Mouse (Mus musculus): ENCODE measurements around the gene Actr5. TPM values are rescaled to one million over a fixed set of nuclear protein-coding genes. Genes with fewer than 3 reads are reported as not detected.

Gene Actr5
- polyA plus RNA-seq, 1 experiment from 2014 or later, result 10.5 TPM

DNA sequence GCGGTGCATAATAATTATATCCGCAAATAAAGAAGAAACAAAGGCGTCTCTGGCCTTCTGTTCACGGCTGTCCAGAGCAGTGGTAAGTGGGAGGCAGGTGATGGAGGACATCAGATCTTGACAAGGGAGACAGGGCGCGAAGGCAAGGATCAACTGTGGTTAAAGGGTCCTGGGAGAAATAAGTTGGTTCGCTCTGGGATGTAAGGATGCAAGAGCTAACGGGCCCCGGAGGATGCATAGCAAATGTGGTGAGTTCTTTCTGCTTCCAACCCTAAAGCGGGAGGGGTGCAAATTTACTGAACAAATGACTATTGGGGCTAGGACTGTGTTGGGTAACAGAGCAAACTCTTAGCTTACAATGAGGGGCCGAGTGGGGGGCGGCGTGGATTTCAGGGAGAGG, 9.0 kb upstream of the Actr5 start:
- no peaks in the 10 kb centered on the region for H3K9me3 ChIP-seq
- H3K27me3 ChIP-seq, result peaks cover 100% of the 10 kb centered on the region
- peaks cover 45% of the 10 kb centered on the region for H3K4me1 ChIP-seq (replicated peaks)
- peak overlapping the region; percentile 87 for H3K9ac ChIP-seq
- 1% methylated on average over 13 of the region's 13 CpGs for WGBS
- H3K36me3 ChIP-seq, result no peaks in the 10 kb centered on the region
- peak overlapping the region; percentile 50 for H3K4me3 ChIP-seq
- no peak for ATAC-seq (ENCODE audit: low read depth)
- peak overlapping the region; percentile 81 for H3K27ac ChIP-seq (replicated peaks)
- H3K4me2 ChIP-seq, result peak overlapping the region; percentile 59

DNA sequence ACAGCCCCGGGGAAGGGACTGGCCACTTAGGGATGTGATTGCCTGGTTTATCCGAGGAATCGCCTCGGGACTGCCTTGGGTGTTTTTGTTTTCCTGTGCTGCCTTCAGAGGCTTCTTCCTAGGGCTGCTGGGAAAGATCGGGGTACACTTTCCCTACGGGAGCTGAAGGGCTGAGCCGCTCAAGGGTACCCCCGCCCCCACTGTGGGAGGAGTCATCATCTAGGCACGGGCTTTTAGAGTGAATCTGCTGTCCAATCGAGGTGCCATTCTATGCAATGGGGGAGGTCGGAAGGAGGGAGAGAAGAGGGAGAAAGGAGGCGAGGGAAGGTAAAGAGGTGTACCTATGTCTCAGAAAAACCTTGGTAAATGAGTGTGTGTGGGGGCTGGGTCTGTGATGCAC, 8.4 kb upstream of the Actr5 start:
- H3K36me3 ChIP-seq, result no peaks in the 10 kb centered on the region
- H3K9me3 ChIP-seq, result no peaks in the 10 kb centered on the region
- H3K27ac ChIP-seq (replicated peaks), result peak overlapping the region; percentile 81
- peaks cover 100% of the 10 kb centered on the region for H3K27me3 ChIP-seq
- H3K9ac ChIP-seq, result peak overlapping the region; percentile 87
- WGBS, result 0% methylated on average over 12 of the region's 12 CpGs
- peak; percentile 65 for ATAC-seq (ENCODE audit: low read depth)
- peaks cover 41% of the 10 kb centered on the region for H3K4me1 ChIP-seq (replicated peaks)
- H3K4me3 ChIP-seq, result peak overlapping the region; percentile 50
- H3K4me2 ChIP-seq, result peak overlapping the region; percentile 59

DNA sequence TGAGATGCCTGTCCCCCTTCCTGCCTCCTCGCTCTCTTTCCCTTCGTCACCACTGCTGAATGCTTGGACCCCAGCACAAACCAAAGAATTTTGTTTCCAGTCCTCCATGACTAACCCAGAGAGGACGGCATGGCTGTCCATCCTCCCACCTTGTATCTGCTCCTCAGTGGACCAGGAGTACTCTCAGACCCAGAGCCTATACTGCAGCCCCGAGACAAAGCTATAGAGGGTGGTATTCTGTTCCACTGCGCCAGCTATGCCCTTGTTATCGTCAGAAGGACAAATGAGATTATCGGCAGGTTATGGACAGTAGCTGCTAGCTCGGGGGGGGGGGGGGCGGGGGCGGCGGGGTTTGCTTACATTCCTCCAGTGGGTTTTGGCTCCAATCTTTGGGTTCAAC, 7.9 kb upstream of the Actr5 start:
- ATAC-seq (ENCODE audit: low read depth), result no peak
- Histone ChIP-seq H3K27me3 (peaks cover 100% of the 10 kb centered on the region), H3K4me2 (peak overlapping the region; percentile 59), H3K36me3 (no peaks in the 10 kb centered on the region), H3K4me3 (peak overlapping the region; percentile 50), H3K9ac (peak overlapping the region; percentile 87), H3K9me3 (no peaks in the 10 kb centered on the region), H3K4me1 (replicated peaks) (peaks cover 41% of the 10 kb centered on the region), H3K27ac (replicated peaks) (peak overlapping the region; percentile 81)
- 7% methylated on average over 11 of the region's 11 CpGs for WGBS

DNA sequence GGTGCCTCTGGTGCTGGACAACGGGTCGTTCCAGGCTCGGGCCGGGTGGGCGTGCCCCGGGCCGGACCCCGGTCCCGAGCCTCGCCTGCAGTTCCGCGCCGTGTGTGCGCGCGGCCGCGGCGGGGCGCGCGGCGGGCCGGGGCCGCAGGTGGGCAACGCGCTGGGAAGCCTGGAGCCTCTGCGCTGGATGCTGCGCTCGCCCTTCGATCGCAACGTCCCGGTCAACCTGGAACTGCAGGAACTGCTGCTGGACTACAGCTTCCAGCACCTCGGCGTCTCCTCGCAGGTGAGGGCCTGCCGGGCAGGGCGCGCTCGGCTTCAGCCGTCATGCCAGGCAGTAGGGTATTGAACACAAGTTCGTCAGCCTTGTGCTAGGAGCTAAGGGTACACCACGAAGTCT, 543 bp downstream of the Actr5 start:
- peak; percentile 72 for ATAC-seq (ENCODE audit: low read depth)

DNA sequence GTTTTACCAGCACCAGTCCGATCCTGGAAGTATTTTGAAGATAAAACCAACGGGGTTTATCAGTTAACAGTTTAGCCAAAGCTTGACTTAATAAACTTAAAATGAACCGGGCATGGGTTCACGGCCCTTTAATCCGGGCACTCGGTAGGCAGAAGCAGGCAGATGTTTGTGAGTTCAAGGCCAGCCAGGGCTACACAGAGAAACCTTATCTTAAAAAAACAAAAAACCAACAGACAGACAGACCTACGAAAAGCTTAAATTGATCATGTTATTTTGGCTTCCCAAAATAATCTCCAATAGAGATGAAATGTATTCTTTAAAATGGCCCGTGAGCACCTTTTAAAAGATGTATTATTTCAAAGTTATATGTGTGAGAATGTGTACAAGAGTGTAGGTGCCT, 1.0 kb downstream of the Actr5 start:
- H3K9me3 ChIP-seq, result no peaks in the 10 kb centered on the region
- peaks cover 23% of the 10 kb centered on the region for H3K4me1 ChIP-seq (replicated peaks)
- WGBS, result 46% methylated on average over 8 of the region's 8 CpGs
- H3K4me3 ChIP-seq, result peak overlapping the region; percentile 84
- H3K27me3 ChIP-seq, result peaks cover 22% of the 10 kb centered on the region
- no peak for ATAC-seq (ENCODE audit: low read depth)
- peak overlapping the region; percentile 83 for H3K9ac ChIP-seq
- H3K4me2 ChIP-seq, result peak overlapping the region; percentile 89
- H3K36me3 ChIP-seq, result peaks cover 20% of the 10 kb centered on the region
- peak overlapping the region; percentile 88; the same call in 1 of the 2 replicates for H3K27ac ChIP-seq (replicated peaks)

More for the DNA sequence above, 543 bp downstream of the Actr5 start:
- peak overlapping the region; percentile 88 for H3K27ac ChIP-seq (replicated peaks)
- H3K9ac ChIP-seq, result peak overlapping the region; percentile 83
- peaks cover 27% of the 10 kb centered on the region for H3K27me3 ChIP-seq
- H3K4me3 ChIP-seq, result peak overlapping the region; percentile 84
- H3K36me3 ChIP-seq, result peaks cover 15% of the 10 kb centered on the region
- peak overlapping the region; percentile 89 for H3K4me2 ChIP-seq
- H3K4me1 ChIP-seq (replicated peaks), result peaks cover 23% of the 10 kb centered on the region
- no peaks in the 10 kb centered on the region for H3K9me3 ChIP-seq
- under 1% methylated on average over 44 of the region's 44 CpGs for WGBS

DNA sequence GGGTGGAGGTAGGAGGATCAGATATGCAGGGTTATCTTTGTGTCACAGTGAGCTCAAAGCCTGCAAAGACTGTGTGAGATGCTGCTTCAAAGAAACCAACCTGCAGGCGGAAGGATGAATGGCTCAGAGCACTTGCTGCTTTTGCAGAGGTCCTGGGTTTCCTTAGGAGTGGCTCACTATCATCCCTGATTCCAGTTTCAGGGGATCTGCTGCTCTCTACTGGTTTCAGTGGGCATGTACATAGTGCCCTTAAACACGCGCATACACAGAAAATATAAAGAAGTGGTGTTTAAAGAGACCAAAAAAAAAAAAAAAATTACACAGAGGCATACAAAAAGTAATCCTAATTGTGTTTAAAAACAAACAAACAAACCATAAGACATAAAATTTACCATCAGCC, 4.2 kb downstream of the Actr5 start:
- Histone ChIP-seq H3K27me3 (no peaks in the 10 kb centered on the region), H3K9ac (no peak overlapping the region), H3K4me3 (no peak overlapping the region), H3K36me3 (peaks cover 51% of the 10 kb centered on the region), H3K27ac (replicated peaks) (no peak overlapping the region), H3K9me3 (no peaks in the 10 kb centered on the region), H3K4me2 (no peak overlapping the region), H3K4me1 (replicated peaks) (peaks cover 23% of the 10 kb centered on the region)
- ATAC-seq (ENCODE audit: low read depth), result no peak
- 70% methylated on average over 3 of the region's 3 CpGs for WGBS

DNA sequence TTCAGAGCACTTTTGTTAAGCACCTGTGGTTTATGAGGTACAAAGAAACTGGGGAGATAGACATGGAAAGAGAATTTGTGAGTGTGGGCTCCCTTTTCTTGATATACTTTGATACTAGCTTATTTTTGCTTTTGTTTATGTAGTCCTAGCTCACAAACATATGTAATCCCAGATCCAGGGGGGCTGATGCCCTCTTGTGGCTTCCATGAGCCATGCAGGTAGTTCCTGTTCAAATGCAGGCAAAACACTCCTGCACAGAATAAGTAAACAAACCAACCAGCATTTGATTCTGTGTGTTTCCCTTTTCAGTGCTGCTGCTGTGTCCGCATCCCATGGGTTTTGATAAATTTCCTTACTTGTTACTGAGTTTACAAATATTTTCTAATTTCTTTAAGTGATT, 4.7 kb downstream of the Actr5 start:
- Histone ChIP-seq H3K27ac (replicated peaks) (no peak overlapping the region), H3K9me3 (no peaks in the 10 kb centered on the region), H3K4me2 (no peak overlapping the region), H3K4me1 (replicated peaks) (peaks cover 23% of the 10 kb centered on the region), H3K9ac (no peak overlapping the region), H3K36me3 (peaks cover 54% of the 10 kb centered on the region), H3K27me3 (no peaks in the 10 kb centered on the region), H3K4me3 (no peak overlapping the region)
- no peak for ATAC-seq (ENCODE audit: low read depth)
- 78% methylated on average over 1 of the region's 1 CpGs for WGBS

DNA sequence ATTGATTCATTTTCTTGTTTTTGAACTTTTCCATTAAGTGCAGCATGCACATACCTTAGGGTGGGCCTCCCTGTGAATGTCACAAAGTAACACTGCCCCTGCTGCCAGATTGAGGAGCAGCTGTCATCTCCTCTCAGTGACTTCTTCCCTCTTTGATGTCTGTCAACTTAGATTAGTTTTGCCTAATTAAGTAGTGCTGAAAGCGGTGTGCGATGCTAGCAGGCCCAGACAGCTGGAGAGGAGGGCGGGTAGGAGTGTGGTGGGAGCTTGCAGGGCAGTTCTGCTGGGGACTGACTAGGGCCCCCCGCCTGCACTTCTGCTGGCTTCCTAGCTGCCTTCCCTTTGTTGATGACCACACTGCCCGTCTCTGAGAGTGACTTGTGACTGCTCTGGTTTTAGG, 7.2 kb downstream of the Actr5 start:
- H3K4me3 ChIP-seq, result no peak overlapping the region
- H3K9ac ChIP-seq, result no peak overlapping the region
- H3K27me3 ChIP-seq, result no peaks in the 10 kb centered on the region
- H3K4me1 ChIP-seq (replicated peaks), result peaks cover 7% of the 10 kb centered on the region
- no peaks in the 10 kb centered on the region for H3K9me3 ChIP-seq
- no peak for ATAC-seq (ENCODE audit: low read depth)
- WGBS, result 86% methylated on average over 5 of the region's 5 CpGs
- no peak overlapping the region for H3K4me2 ChIP-seq
- H3K36me3 ChIP-seq, result peaks cover 79% of the 10 kb centered on the region
- no peak overlapping the region for H3K27ac ChIP-seq (replicated peaks)

DNA sequence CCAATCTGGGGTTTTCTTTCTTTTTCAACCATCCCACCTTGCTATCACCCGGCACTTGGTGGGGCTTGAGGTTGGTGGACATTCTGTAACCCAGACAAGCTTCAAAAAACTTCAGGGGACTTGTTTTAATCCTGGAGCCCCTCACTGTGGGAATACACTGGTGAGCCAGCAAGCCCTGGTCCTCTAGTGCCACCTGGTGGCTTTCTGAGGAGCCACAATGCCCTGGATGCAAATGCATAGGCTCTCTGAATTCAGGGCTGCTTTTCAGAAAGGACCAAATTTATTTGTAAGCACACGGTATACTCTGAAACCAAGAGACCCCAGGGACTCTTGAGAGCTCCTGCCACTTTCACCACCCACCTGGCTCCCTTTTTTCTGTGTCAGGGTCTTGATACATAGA, 17.2 kb downstream of the Actr5 start:
- peak; percentile 69 for ATAC-seq (ENCODE audit: low read depth)
- Histone ChIP-seq H3K4me2 (no peak overlapping the region), H3K36me3 (peaks cover 47% of the 10 kb centered on the region), H3K9ac (no peak overlapping the region), H3K4me1 (replicated peaks) (no peaks in the 10 kb centered on the region), H3K27ac (replicated peaks) (no peak overlapping the region), H3K27me3 (no peaks in the 10 kb centered on the region), H3K4me3 (no peak overlapping the region), H3K9me3 (no peaks in the 10 kb centered on the region)
- 11% methylated on average over 2 of the region's 2 CpGs for WGBS

DNA sequence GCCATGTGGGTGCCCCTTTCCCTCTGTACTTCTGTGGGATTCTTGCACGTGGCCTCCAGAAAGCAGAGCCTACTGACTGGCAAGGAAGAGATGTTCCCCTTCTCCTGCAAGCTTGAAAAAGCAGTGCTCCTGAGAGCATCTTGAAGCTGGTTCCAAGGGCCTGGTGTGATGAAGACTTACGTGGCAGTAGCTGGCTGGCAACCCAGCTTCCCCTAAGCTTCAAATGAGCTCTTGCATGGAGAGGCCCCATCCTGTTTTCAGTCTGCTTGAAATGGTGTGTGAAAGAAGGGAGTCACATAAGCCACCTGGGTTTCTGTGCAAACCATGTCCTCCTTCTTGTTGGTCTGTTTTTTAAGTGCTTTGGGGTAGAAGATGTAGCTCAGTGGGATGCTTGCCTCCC, 17.9 kb downstream of the Actr5 start:
- no peak for ATAC-seq (ENCODE audit: low read depth)
- no peaks in the 10 kb centered on the region for H3K9me3 ChIP-seq
- no peaks in the 10 kb centered on the region for H3K27me3 ChIP-seq
- no peak overlapping the region for H3K9ac ChIP-seq
- no peak overlapping the region for H3K27ac ChIP-seq (replicated peaks)
- WGBS, result 97% methylated on average over 2 of the region's 2 CpGs
- H3K4me3 ChIP-seq, result no peak overlapping the region
- H3K36me3 ChIP-seq, result peaks cover 40% of the 10 kb centered on the region
- no peak overlapping the region for H3K4me2 ChIP-seq
- no peaks in the 10 kb centered on the region for H3K4me1 ChIP-seq (replicated peaks)

DNA sequence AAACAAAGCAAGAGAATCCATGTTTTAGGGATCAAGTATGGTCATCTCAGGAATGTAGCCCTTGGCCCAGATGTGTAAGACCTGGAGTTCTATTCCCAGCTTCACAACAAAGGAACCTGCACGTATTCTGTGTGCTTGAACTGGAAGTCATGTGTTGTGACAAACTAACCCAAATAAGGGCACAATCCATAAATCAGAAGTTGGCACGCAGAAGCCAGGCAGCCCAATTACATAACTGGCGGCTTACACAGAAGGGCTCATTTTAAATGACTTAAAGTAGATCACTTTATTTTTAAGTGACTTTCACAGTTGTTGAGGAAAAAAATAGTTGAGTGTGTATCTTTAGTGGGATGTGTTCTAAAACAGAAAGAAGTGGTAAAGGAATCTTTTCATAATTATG, 19.1 kb downstream of the Actr5 start:
- no peak for ATAC-seq (ENCODE audit: low read depth)
- Histone ChIP-seq H3K9me3 (no peaks in the 10 kb centered on the region), H3K4me3 (no peak overlapping the region), H3K27me3 (no peaks in the 10 kb centered on the region), H3K36me3 (peaks cover 28% of the 10 kb centered on the region), H3K27ac (replicated peaks) (no peak overlapping the region), H3K4me2 (no peak overlapping the region), H3K4me1 (replicated peaks) (no peaks in the 10 kb centered on the region), H3K9ac (no peak overlapping the region)
- WGBS, result 85% methylated on average over 3 of the region's 3 CpGs

DNA sequence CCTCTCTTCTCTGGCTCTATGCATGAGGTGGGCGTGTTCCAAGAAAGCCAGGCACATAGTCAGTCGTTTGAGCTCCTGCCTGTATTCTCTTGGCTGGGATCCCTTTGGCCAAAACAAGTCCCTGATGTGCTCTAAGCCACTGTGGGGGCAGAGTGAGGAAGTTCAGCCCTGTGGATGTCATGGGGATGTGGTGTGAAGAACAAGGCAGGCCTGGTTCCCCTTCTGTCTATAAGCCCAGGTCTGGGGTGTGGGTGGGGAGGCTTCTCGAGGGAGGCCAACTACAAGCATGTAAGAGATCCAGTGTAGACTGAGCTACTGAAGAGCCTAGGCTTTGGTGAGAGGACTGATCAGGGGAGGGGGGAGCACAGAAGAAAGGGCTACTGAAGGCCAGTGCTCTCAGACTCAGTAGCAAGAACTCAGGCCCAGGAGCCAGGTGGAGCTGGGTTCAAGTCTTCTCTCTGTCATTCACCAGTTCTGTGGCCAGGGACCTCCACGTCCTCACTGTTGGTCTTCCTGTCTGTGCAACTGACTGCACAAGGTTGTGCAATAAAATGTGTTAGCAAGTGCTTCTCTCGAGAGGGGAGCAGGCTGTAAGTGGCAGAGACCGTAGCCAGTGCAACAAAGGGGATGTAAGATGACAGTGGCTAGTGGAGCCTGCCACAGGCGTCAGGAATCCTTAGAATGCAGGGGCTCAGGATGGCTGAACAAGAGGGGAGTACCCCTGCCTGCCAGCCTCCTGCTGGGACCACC, 26.6 kb downstream of the Actr5 start:
- Histone ChIP-seq H3K9ac (no peak overlapping the region), H3K4me1 (replicated peaks) (no peaks in the 10 kb centered on the region), H3K9me3 (no peaks in the 10 kb centered on the region), H3K27ac (replicated peaks) (no peak overlapping the region), H3K4me2 (no peak overlapping the region), H3K27me3 (no peaks in the 10 kb centered on the region), H3K4me3 (no peak overlapping the region), H3K36me3 (no peaks in the 10 kb centered on the region)
- WGBS, result 51% methylated on average over 7 of the region's 7 CpGs
- ATAC-seq (ENCODE audit: low read depth), result no peak

DNA sequence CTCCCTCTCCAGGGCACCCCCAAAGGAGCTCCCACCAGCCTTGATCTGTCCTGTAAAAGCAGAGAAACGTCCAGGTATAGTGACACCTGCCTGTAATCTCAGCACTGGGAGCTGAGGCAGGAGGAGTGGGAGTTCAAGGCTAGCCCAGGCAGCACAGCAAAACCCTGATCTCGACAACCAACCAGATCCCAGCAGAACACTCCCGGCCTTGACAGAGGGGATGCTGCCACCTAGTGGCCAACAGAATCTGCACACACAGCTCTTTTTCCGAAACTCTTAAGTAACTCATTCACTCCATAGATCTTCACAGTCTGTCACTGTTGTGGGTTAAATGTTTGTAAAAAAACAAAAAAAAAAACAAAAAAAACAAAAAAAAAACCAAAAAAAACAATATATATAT, 28.3 kb downstream of the Actr5 start:
- no peaks in the 10 kb centered on the region for H3K4me1 ChIP-seq (replicated peaks)
- no peak overlapping the region for H3K27ac ChIP-seq (replicated peaks)
- no peak overlapping the region for H3K4me2 ChIP-seq
- H3K4me3 ChIP-seq, result no peak overlapping the region
- no peak overlapping the region for H3K9ac ChIP-seq
- H3K9me3 ChIP-seq, result no peaks in the 10 kb centered on the region
- peak; percentile 53; the same call in 1 of the 2 replicates for ATAC-seq (ENCODE audit: low read depth)
- H3K27me3 ChIP-seq, result no peaks in the 10 kb centered on the region
- WGBS, result 9% methylated on average over 4 of the region's 4 CpGs
- no peaks in the 10 kb centered on the region for H3K36me3 ChIP-seq

All from neural tube, embryonic 13.5 days (tissue).